Comparison of ENCODE assay signal across 32 mouse cellular contexts in the genomic region with DNA sequence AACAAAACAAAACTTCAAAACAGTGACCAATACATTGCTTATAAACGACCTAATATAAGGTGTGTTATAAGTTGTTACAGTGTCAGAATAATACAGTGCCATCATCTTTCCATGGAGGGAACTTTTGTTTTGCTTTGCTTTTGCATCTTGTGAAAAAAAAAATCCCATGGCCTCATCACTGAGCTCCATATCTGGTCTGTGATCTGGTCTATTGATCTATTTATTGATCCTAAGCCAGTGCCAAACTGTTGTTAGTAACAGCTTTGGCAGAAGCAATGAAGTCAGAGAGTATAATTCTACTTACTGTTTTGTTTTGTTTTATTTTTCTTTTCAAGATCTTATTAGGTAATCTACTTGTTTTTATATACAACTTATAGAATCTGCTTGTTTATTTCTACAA. TPM values are rescaled to one million over a fixed set of nuclear protein-coding genes. Genes with fewer than 3 reads are reported as not detected.
"Had no signal": no experiment of that assay in that cellular context is flagged by ENCODE, and none has a peak within 500 bp of the region (broad histone marks: within the 10 kb centered on the region; RNA-seq: fewer than 3 reads in every experiment).

No protein-coding gene starts in this region.

- H3K27me3 ChIP-seq: midbrain, embryonic 15.5 days; neural tube, embryonic 12.5 days had no signal

- H3K27ac ChIP-seq: left cerebral cortex, adult 2 months; limb, embryonic 10.5 days; limb, embryonic 12.5 days; limb, embryonic 13.5 days; limb, embryonic 15.5 days; liver, embryonic 13.5 days; liver, embryonic 14.5 days; liver, embryonic 15.5 days; lung, embryonic 15.5 days; macrophage; midbrain, embryonic 10.5 days; midbrain, embryonic 12.5 days; midbrain, embryonic 13.5 days; midbrain, embryonic 15.5 days; neural tube, embryonic 12.5 days had no signal

- H3K36me3 ChIP-seq: limb, embryonic 10.5 days; limb, embryonic 12.5 days; limb, embryonic 13.5 days; limb, embryonic 15.5 days; liver, embryonic 13.5 days; liver, embryonic 15.5 days; lung, embryonic 15.5 days; midbrain, embryonic 10.5 days; midbrain, embryonic 12.5 days; midbrain, embryonic 13.5 days; midbrain, embryonic 15.5 days; neural tube, embryonic 12.5 days had no signal

- DNase-seq: layer of hippocampus, postnatal 36 days; left cerebral cortex, postnatal 4 days; liver, embryonic 13.5 days; lung, adult 18-20 months; lung, adult 2 months; lung, embryonic 14.5 days; lung, postnatal 10 days; lung, postnatal 14 days; lung, postnatal 36 days; lung, postnatal 4 days; midbrain, embryonic 14.5 days had no signal

- H3K4me2 ChIP-seq: limb, embryonic 12.5 days; limb, embryonic 13.5 days; limb, embryonic 15.5 days; liver, embryonic 13.5 days; liver, embryonic 15.5 days; lung, embryonic 14.5 days; lung, embryonic 15.5 days; midbrain, embryonic 11.5 days; midbrain, embryonic 12.5 days; midbrain, embryonic 13.5 days; midbrain, embryonic 15.5 days; neural tube, embryonic 12.5 days had no signal

- H3K4me1 ChIP-seq: limb, embryonic 13.5 days; liver, embryonic 13.5 days; liver, embryonic 15.5 days; midbrain, embryonic 12.5 days; midbrain, embryonic 13.5 days; midbrain, embryonic 15.5 days; neural tube, embryonic 12.5 days had no signal

- ATAC-seq: lung, postnatal 0 days; midbrain, embryonic 13.5 days; midbrain, embryonic 15.5 days; midbrain, embryonic 16.5 days had no signal

- H3K4me3 ChIP-seq: left cerebral cortex, adult 2 months; limb, embryonic 10.5 days; limb, embryonic 12.5 days; limb, embryonic 13.5 days; limb, embryonic 15.5 days; liver, embryonic 13.5 days; liver, embryonic 15.5 days; lung, embryonic 15.5 days; megakaryocyte, embryonic 14.5 days; midbrain, embryonic 10.5 days; midbrain, embryonic 12.5 days; midbrain, embryonic 13.5 days; midbrain, embryonic 15.5 days; myocyte; neural tube, embryonic 12.5 days had no signal

- H3K9me3 ChIP-seq: limb, embryonic 10.5 days; limb, embryonic 12.5 days; limb, embryonic 13.5 days; limb, embryonic 15.5 days; liver, embryonic 13.5 days; liver, embryonic 15.5 days; lung, embryonic 15.5 days; midbrain, embryonic 10.5 days; midbrain, embryonic 12.5 days; midbrain, embryonic 13.5 days; midbrain, embryonic 15.5 days; neural tube, embryonic 12.5 days had no signal

- H3K9ac ChIP-seq: limb, embryonic 12.5 days; limb, embryonic 13.5 days; limb, embryonic 15.5 days; liver, embryonic 13.5 days; liver, embryonic 14.5 days; liver, embryonic 15.5 days; lung, embryonic 14.5 days; lung, embryonic 15.5 days; midbrain, embryonic 12.5 days; midbrain, embryonic 13.5 days; midbrain, embryonic 15.5 days; neural tube, embryonic 12.5 days had no signal

RNA-seq across cellular contexts. Expression of gene Fst, which starts 6.6 kb away (rescaled TPM):
- total RNA-seq: megakaryocyte-erythroid progenitor cell, adult 5-6 weeks; monocyte, adult 5-6 weeks had no signal
- polyA plus RNA-seq: macrophage had no signal
